Mouse (Mus musculus) gastrocnemius, postnatal 4 days (tissue): ENCODE data around the gene Lrch3. TPM values are rescaled to one million over a fixed set of nuclear protein-coding genes. Genes with fewer than 3 reads are reported as not detected.
"Not testable (repeated sequence)": the region's sequence is repeated elsewhere in the genome, so short reads cannot be mapped to it uniquely, and the experiment has no call there.

ENCODE experiments used
- DNase-seq, 2 experiments: peaks; one replicate each; pipeline ENCODE4 v3.0.0; 2021 to 2022; ENCODE audit warnings: low spot score in 2 of 2, mixed read lengths in 2 of 2
- total RNA-seq, 2 experiments: library from RNA; stranded (reverse); gene quantifications; 2 replicates each; pipeline ENCODE4 v1.2.3; 2021

Gene Lrch3
- total RNA-seq, 2 experiments from 2014 or later, result 32.7 to 35.2 TPM

DNA sequence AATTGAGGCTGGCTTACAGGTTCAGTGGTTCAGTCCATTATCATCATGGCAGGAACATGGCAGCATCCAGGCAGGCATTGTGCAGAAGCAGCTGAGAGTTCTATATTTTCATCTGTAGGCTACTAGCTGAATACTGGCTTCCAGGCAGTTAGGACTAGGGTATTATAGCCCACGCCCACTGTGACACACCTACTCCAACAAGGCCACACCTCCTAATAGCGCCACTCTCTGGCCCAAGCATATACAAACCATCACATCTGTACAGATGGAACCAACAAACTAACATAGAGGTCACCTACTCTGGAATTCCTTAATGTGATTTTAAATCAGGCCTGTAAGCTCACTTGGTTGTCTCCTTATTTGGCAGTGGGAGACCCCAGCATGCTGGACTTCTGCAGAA lies 134.8 kb downstream of the Lrch3 start:
- no peak for DNase-seq

- DNase-seq, result no peak
These were observed 135.9 kb downstream of the Lrch3 start for GRCm38 (mm10) chr16:33049809-33050208.

GRCm38 (mm10) chr16:33053141-33053540 lies 139.2 kb downstream of the Lrch3 start:
- DNase-seq, result no peak

DNA sequence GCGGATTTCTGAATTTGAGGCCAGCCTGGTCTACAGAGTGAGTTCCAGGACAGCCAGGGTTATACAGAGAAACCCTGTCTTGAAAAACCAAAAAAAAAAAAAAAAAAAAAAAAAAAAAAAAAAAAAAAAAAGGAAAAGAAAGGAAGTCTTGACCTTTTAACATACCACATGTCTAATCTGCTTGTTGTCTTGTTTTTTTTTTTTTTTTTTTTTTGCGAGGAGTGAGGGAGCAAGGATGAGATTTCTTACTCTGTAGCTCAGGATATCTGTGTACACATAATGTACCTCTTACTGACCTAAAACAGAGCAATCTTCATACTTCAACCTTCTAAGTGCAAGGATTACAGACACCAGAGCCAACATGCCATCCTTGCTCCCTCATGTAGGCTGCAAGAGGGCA lies 141.0 kb downstream of the Lrch3 start:
- DNase-seq, result not testable (repeated sequence)

DNA sequence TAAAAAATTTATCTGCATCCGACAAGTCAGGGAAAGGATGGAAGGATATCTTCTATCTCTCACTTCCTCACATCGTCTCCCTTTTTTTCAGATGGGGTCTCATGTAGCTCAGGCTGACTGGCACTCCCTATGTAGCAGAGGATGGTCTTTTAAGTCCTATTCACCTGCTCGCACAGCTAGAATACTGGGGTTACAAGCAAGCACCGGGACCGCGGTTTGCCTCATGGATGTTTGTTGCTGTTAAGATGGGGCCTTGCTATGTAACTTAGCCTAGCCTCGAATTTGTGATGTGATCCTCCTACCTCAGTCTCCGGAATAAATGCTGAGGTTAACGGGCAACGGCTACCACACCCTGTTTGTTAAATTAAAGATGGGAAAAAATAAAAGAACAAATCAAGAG lies 141.8 kb downstream of the Lrch3 start:
- no peak for DNase-seq

DNA sequence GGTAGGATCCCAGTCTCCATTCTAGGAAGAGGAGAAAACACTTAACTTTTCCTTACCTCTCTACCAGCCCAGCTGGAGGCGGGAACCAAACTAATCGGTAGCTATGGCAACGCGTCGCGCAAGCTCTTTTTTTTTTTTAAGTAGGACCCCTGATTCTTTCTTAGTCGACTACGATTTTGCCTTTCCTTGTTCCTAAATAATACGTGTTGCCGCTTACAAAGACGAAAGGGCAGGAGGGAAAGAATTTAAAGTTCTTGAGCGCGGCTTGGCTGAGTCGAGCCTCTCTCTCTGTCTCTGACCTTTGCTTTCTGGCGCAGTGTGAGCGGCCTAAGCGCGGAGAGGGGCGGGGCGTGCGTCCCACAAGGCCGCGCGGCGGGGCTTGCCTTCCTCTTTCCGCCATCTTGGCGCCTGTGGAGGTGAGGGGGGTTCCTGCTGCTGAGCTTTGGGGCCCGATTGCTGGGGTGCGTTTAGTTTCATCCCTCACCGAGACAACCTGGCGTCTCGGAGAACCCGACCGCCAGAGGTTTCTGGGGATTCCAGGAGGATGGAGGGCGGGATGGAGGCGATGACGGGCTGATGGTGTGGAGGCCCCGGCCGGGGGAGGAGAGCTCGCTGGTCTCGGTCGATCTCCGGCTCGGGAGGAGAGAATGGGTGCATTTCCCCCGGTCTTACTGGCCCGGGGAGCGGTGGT lies 142.3 kb downstream of the Lrch3 start, which contains the start of the genes Iqcg and Rpl35a:
Iqcg (minus strand) TSS at position 124 of the 691 bp plus-strand sequence.
Rpl35a (plus strand) TSS at position 359 of the 691 bp plus-strand sequence.
- peak; percentile 79 to 92 for DNase-seq

DNA sequence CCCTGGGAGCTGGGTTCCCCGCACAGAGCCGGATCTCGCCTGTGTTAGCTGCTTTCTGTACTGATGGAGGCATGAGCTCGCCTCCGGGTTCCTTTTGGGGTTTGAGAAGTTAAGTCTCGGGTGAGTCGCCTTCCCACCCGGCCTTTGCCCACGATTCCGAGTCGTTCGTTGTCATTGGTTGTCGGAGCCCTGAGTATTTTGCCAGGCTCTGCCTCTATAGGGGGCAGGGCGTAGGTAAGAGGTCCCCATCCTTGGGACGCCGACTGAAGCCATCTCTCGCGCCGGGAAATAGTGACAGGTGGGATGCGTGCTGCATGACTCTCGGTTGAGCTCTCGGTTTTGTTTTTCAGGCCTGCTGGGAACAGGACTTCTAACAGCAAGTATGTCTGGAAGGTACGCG lies 142.9 kb downstream of the Lrch3 start:
- peak in 1 of 2 experiments; percentile 40 for DNase-seq

DNA sequence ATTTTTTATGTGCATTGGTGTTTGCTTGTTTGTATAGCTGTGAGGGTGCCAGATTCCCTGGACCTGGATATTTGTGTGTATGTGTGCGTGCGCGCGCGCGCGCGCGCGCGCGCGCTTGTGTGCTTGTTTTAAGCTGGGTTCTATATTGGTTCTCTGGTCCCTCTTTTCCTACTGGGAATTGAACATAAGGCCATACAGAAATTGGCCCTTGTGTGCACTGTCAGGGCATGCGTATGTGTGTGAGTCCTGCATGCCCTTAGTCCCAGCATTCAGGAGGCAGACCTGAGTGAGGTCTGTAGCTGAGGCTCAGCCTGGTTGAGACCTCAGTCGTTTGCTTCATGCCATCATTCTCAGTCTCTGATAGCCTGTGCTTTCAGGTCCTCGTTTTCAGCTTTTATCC lies 144.1 kb downstream of the Lrch3 start:
- DNase-seq, result no peak

- not testable (repeated sequence) for DNase-seq
These were observed 144.8 kb downstream of the Lrch3 start for GRCm38 (mm10) chr16:33058656-33059055.

DNA sequence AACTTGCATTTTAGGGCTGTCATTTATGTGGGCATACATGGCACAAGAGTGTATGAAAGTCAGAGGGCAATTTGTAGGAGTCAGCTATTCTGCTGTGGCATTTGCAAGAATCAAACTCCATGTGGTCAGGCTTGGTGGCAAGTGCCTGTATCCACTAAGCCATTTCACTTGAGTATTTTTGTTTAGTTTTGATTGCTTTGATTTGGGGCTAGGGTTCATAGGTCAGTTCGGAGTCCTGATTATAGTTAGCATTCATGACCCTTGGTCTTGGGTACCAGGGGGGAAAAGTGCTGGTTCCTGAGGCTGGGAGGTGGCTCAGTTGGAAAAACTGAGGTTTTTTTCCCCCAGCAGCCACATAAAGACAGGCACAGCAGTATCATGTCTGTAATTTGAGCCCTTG lies 145.6 kb downstream of the Lrch3 start:
- no peak for DNase-seq

- no peak for DNase-seq
These were observed 147.0 kb downstream of the Lrch3 start for GRCm38 (mm10) chr16:33060926-33061325.

DNA sequence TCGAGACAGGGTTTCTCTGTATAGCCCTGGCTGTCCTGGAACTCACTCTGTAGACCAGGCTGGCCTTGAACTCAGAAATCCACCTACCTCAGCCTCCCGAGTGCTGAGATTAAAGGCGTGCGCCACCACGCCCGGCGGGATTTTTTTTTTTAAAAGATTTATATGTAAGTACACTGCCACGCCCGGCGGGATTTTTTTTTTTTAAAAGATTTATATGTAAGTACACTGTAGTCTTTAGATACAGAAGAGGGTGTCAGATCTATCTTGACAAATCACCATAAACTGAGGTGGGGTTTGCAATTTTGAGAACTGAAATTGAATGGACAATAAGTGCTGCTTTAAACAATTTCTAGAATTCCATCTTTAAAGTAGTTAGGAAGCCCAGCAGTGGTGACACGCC lies 147.5 kb downstream of the Lrch3 start:
- DNase-seq, result no peak

- peak; percentile 79 to 88 for DNase-seq
These were observed 148.3 kb downstream of the Lrch3 start, which contains the start of gene Lmln for GRCm38 (mm10) chr16:33062024-33062681. Lmln (plus strand) TSS chr16:33062521.

DNA sequence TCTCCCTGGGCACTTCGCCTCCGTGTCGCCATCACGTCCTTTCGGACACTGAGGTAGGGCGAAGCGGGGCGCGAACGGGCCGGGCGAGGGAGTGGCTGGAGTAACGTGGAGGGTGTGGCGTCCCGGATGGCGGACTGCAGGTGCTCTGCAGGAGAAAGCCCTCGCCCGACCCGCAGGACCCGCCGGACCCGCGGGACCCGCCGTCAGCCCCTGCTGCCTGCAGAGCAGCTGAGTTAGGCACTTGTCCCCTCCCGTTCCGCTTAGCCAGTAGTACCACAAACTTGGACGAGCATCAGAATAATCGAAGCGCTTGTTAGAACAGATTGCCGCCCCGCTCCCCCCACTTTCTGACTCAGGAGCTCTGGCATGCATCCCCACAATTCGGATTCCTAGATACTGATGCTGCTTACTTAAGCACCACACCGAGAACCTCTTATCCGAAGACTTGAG lies 148.8 kb downstream of the Lrch3 start:
- peak in 1 of 2 experiments; percentile 46 for DNase-seq

- no peak for DNase-seq
These were observed 149.4 kb downstream of the Lrch3 start for GRCm38 (mm10) chr16:33063267-33063666.

DNA sequence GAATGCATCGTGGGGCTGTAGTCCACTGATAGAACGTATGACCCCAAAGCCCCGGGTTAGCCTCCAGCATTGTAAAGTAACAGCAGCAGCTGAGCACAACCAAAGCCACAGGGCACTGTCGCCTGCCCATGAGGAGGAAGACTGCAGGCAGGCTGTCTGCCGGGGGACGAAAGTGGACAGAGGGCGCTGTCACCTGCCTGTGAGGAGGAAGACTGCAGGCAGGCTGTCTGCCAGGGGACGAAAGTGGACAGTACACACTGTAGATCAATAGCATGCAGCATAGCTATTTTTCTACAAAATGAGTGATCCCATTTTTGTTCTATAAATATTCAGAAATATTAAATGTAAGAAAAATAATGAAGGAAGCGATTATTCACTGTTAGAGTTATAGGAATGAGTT lies 150.7 kb downstream of the Lrch3 start:
- DNase-seq, result no peak

Other genes with a start within 250 kb of the Lrch3 start
- under 1 TPM; 0.07 to 0.10 TPM for gene Muc4, start 178.2 kb upstream of the Lrch3 start, total RNA-seq
- under 1 TPM; 0.23 to 0.49 TPM for gene Muc20, start 116.7 kb upstream of the Lrch3 start, total RNA-seq
- not detected for gene Smbd1, start 103.6 kb upstream of the Lrch3 start, total RNA-seq
- gene Fyttd1, start 36.6 kb upstream of the Lrch3 start, total RNA-seq, result 100 to 1,000 TPM; 148 to 164 TPM
- 10 to 100 TPM; 46.6 to 50.3 TPM for gene Rubcn, start 36.3 kb upstream of the Lrch3 start, total RNA-seq
- 1 to 10 TPM; 2.1 to 2.2 TPM for gene Iqcg, start 142.1 kb downstream of the Lrch3 start, total RNA-seq
- 100 to 1,000 TPM; 506 to 544 TPM for gene Rpl35a, start 142.4 kb downstream of the Lrch3 start, total RNA-seq
- 1 to 10 TPM; 3.6 to 5.5 TPM for gene Lmln, start 148.4 kb downstream of the Lrch3 start, total RNA-seq